Mouse (Mus musculus) central nervous system, embryonic 11.5 days (tissue): ENCODE data around the gene Pm20d1. TPM values are rescaled to one million over a fixed set of nuclear protein-coding genes. Genes with fewer than 3 reads are reported as not detected.

Source experiments
- polyA plus RNA-seq: library from polyadenylated mRNA; depleted of rRNA; stranded (reverse); fragments of >200 nt; gene quantifications from 2 replicates; pipeline ENCODE4 v1.2.3, GENCODE M21; 2012; rRNA removed

Pm20d1 gene
- 0.30 and 0.88 TPM in 2 replicates for polyA plus RNA-seq

DNA sequence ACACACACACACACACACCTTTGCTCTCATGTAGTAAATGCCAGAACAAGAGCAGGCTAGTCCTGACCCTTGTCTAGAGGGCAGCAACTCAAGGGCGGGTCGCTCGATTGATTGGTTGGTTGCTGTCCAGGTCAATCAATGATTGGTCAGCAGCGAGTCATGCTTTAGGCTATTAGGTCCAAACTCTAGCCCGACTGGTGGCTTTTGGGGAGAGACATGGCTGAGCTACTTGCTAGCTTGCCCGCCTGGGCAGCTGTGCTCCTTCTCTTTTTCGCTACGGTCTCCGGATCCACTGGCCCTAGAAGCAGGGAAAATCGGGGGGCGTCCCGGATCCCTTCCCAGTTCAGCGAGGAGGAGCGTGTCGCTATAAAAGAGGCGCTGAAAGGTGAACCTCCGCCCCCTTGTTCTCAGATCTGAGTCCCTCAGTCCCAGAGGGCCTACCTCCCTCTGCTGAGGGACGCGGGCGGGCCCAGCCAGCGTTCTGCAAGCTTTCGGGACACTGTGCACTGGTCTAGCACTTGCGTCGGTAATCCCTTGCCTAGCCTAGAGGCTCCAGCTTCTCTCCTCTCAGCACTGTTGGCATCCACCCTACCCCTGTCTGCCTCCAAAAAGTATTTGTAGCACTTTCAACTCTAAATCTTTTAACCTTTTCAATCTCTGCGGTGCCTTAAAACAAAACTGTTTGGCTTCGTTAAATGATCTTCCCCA is at the start of gene Pm20d1:
Gene Pm20d1 (plus strand): TSS at position 180 of the 708 bp plus-strand sequence.

DNA sequence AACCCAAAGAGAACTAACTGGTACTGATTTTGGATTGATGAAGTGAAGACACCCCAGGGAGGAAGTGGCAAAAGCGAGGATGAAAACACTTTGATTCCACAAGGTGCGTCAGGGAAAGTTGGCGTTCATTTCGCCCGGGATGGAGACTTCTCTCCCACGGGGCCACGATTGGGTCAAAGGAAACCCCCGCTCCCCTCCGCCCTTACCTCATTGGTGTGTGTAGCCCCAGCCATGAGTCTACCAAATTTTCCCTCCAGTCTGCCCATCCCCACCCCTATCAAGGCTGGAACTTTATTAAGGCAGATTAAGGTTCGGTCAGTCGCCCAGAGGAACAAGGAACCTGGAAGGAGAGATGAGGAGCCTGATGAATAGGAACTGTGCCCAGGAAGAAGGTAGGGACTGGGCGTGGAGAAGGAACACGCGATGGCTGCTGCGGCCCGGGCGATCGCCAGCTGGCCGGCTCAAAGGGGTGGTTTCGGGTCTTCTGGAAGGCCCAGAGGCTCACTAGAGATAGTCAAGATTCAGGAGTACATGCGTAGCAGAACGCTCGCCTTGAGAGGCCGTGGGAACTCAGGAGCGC is 30.1 kb downstream of the Pm20d1 start, which contains the start of gene Slc41a1:
Gene Slc41a1 (plus strand): TSS at position 287 of the 580 bp plus-strand sequence.

DNA sequence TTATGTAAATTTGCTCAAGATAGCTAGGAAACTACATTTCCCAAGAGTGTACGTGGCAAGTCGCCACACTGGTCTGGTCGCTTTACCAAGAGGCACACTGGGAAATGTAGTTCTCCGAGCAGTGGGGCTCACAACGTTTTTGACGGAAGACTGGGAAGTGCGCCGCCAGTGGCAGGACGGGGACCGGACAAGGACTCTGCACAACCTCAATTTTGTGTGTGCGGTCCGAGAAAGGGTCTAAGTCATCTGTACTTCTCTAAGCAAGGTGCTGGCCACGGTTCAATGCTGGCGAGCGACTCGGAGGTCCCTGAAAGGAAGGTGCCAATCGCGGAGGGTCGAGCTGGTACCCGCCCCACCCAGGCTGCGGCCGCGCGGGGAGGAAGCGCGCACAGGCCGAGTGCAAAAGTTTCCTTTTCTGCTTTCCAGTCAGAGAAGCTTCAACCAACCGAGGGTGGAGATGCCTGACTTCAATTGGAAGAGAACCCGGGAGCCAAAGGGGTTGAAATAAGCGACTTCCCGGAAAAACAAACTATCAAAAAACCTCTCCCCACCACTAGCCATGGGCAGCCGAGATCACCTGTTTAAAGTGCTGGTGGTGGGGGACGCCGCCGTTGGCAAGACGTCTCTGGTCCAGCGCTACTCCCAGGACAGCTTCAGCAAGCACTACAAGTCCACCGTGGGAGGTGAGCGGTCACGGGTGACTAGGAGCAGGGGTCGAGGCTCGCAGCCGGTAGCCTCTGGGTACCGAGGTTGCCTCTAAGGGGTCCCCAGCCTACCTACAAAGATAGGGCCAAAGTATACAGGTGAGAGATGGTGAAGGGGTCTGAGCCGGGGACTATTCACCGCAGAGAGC is 70.1 kb downstream of the Pm20d1 start, which contains the start of gene Rab29:
Gene Rab29 (plus strand): TSS at position 132 of the 853 bp plus-strand sequence.

Other genes with a start within 250 kb of the Pm20d1 start
- not detected in 2 replicates for gene Avpr1b, start 198.1 kb upstream of the Pm20d1 start, polyA plus RNA-seq
- gene Ctse, start 159.1 kb upstream of the Pm20d1 start, polyA plus RNA-seq, result 0.27 and 0.40 TPM in 2 replicates
- 0.51 and 0.61 TPM in 2 replicates for gene Rab7b, start 108.7 kb upstream of the Pm20d1 start, polyA plus RNA-seq
- 0.02 and 0.04 TPM in 2 replicates for gene Slc26a9, start 53.4 kb upstream of the Pm20d1 start, polyA plus RNA-seq
- 13.0 and 18.0 TPM in 2 replicates for gene Slc41a1, start 30.1 kb downstream of the Pm20d1 start, polyA plus RNA-seq
- 10.6 and 12.2 TPM in 2 replicates for gene Rab29, start 69.8 kb downstream of the Pm20d1 start, polyA plus RNA-seq
- gene Nucks1, start 113.2 kb downstream of the Pm20d1 start, polyA plus RNA-seq, result 91.6 and 121 TPM in 2 replicates
- gene Slc45a3, start 165.6 kb downstream of the Pm20d1 start, polyA plus RNA-seq, result 9.5 and 15.7 TPM in 2 replicates
- 25.6 and 31.1 TPM in 2 replicates for gene Elk4, start 210.2 kb downstream of the Pm20d1 start, polyA plus RNA-seq